Mouse (Mus musculus) megakaryocyte, adult 5-6 weeks (primary cell): ENCODE data around the gene Caap1. TPM values are rescaled to one million over a fixed set of nuclear protein-coding genes. Genes with fewer than 3 reads are reported as not detected.

Experiments used
- ATAC-seq: 2 replicates; pipeline ENCODE4 v1.8.0; 2016; ENCODE audit warnings: mild to moderate bottlenecking, inconsistent platforms; ENCODE audit not compliant: poor library complexity, severe bottlenecking
- total RNA-seq, 2 experiments: library from RNA; stranded (forward) in 1 of 2; stranded (reverse) in 1 of 2; fragments of 153-499, 151-499 nt in 1 of 2; fragments of 221-1000, 200-1000 nt in 1 of 2; gene quantifications; 2 replicates each; pipeline versions ENCODE4 v1.2.3 to v1.2.4; 2015 to 2017

The Caap1 gene
- 18.9 and 19.1 TPM in 2 replicates for total RNA-seq (2015)
- total RNA-seq (2017) = 19.2 and 19.6 TPM in 2 replicates

GRCm38 (mm10) chr4:94556265-94557054 lies at the start of gene Caap1, which contains the start of gene Gm10306:
Caap1 (minus strand) TSS chr4:94556796.
Gm10306 (plus strand) TSS chr4:94556546.
- peak; percentile 99 for ATAC-seq

DNA sequence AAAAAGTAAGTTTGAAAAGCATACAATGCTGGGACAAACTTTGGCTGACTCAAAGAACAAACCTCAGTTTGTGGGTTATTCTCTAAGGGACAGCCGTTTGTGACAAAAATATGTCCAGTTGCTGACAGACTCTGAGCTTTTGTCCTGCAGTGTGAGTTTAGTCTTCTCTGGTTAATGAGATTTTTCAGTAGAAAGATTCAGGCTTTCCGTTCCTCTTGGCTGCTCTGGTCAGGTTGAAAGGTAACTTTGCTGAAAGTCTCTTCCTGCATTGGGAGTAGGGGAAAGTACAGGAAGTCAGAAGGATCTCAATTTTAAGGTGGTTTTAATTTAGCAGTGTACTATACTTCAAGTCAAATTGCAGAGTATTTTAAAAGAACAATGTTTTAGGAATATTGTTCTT lies 49.0 kb upstream of the Caap1 start:
- no peak for ATAC-seq

DNA sequence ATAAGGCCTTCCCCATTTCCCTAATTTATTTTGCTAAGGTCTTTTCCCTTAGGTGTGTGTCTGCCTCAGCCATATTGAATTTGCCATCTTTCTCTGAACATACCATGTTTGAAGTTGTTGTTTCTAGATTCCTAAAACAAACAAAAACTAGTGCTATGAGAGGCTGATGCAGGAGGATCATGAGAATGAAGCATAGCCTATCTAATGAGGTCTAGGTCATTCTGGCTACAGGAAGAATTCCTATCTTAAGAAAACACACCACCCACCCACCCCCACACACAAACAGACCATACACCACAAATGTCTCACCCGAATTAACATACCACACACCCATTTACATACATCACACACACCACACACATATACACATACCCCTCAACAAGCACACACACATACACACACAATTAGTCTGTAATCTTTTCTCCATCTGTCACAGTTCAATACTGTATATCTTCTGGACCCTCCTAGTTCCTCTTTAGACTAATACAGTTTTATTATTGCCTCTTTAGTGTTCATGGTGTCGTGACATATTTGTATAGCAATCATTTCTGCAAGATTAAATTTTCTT lies 47.9 kb upstream of the Caap1 start:
- no peak for ATAC-seq

DNA sequence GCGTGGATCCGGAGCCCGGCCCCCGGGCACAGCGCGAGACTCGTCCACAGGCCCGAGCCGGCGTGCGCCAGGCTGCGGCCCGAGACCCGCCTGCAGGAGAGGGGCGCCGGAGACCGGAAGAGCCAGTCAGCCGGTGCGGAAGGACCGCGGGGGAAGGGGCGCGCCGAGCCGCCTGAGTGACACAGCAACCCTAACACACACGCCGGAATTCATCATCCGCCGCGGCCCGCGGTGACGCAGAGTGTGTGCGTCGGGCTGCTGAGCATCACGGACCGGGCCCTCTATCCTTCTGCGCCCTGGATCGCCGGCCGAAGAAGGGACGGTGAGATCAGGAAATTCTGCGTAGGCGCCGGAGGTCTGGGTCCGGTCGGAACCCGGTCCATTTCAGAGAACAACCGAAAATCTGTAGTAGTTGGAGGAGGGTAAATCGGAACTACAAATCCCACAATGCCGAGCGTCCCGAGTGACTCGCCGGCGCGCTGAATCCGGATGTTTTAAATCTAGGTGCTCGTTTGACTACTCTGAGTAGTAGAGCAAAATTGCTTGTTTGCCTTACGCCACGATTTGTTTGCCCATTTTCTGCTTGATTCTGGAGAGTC lies 46.5 kb upstream of the Caap1 start, which contains the start of gene Plaa:
Gene Plaa (minus strand): TSS at position 214 of the 599 bp plus-strand sequence.
- ATAC-seq = peak; percentile 97

DNA sequence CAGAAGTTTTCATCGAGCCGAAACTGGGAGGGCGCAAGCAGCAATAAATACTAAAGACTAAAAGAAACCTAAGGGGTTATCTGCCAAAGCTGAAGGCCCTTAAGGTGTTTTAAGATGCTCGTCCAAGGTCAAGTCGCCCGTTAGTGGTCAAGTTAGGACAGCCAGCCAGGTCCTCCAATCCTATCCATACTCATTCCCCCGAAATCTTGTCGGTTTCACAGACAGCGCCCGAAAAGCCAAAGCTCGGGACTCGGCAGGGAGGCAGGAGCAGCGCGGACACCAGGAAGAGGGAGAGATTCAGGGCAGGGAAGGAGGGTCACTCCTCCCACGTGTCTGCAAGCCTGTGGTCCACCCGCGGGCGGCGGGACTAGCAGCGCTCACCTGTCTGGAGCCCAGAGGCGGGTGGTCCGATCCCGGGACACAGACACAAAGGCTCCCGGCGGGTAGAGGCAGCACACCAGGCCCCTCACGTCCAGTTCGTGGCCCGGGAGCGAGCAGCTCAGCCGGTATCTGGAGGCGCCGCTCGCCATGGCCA lies 46.0 kb upstream of the Caap1 start:
- ATAC-seq = peak; percentile 49

DNA sequence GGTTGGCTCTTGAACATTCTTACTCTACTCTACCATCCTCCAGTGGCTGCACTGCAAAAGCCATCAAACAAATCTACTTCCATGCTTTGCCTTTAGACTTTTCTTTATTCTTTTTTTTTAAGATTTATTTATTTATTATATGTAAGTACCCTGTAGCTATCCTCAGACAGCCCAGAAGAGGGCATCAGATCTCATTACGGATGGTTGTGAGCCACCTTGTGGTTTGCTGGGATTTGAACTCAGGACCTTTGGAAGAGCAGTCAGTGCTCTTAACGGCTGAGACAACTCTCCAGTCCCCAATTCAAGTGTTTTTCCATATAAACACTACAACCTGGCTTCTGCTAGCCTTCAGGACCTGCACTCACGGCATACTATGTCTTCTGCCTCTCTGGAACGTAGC lies 44.8 kb upstream of the Caap1 start:
- no peak for ATAC-seq

DNA sequence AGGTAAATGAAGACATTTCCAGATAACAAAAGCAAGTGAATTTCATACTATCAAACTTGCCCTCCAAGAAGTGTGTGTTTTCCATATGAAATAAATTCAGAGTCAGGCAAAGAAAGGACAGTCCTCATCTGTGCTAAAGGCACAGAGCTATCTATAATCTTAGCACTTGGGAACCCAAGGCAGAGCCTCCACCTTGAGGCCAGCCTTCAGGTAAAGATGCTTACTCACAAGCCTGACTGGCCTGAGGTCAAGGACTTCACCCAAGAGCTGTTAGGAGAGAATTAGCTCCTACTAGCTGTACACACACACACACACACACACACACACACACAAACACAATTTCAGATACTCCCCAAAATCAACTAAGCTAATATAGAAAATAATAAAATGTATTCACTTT lies 36.1 kb upstream of the Caap1 start:
- ATAC-seq = no peak

DNA sequence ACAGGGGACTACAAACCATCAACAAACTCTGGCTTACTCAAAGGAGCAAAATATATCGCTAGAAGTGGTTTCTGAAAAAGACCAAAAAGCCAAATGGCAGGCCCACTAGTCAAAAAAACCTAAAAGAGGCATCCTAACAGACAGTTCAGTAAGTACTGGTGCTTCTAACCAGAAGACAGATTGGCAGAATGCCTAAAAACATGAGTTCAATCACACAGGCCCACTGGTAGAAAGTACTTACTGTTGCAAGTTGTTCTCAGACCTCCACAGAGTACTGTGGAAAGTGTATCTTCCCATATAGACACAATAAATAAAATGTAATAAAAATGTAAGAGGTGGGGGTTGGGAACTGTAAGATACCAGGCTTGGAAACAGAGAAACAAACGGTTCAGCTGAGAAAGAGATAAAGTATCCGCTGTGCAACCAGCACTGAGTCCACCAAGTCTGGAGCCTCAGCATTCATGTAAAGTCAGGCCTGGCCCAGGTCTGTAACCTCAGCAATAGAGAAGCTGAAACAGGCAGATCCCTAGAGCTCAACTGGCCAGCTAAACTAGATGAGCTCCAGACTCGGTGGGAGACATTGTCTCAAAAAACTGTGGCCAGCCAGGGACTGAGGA lies 35.3 kb upstream of the Caap1 start:
- ATAC-seq = 0 out of 2 replicates have a peak, but pooled peaks have one; percentile 10

DNA sequence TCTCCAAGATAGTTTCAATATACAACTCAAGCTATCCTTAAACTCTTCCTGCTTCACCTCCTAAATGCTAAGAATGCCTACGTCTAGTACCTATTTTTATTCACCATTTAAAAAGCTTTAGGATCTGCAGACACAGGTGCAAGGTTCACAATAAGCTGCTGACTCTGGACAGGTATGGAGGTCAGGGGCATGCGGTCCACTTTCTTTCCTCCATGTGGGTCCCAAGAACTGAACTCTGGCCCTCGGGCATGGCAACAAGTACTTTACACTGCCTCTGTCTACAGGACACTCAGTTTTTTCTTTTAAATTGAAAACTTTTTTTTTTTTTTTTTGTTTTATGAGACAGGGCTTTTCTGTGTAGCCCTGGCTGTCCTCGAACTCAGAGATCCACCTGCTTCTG lies 16.1 kb upstream of the Caap1 start:
- ATAC-seq = no peak

DNA sequence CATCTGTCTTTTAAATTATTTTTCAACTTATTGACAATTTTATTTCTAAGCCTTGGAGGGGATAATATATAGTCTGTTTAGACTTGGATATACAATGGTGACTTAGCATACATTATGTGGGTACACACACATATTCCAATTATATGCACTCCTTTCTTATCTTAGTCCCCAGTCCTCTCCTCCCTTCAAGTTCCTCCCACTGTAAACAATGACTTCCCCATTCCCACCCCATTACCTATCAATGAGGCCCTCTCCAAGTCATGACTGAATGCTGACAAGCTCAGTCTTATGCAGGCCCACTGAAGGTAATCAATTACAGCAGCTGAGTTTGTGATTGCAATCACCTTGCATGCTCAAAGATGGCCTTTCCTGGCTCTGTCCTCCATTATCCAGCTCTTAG lies 7.7 kb upstream of the Caap1 start:
- no peak for ATAC-seq

DNA sequence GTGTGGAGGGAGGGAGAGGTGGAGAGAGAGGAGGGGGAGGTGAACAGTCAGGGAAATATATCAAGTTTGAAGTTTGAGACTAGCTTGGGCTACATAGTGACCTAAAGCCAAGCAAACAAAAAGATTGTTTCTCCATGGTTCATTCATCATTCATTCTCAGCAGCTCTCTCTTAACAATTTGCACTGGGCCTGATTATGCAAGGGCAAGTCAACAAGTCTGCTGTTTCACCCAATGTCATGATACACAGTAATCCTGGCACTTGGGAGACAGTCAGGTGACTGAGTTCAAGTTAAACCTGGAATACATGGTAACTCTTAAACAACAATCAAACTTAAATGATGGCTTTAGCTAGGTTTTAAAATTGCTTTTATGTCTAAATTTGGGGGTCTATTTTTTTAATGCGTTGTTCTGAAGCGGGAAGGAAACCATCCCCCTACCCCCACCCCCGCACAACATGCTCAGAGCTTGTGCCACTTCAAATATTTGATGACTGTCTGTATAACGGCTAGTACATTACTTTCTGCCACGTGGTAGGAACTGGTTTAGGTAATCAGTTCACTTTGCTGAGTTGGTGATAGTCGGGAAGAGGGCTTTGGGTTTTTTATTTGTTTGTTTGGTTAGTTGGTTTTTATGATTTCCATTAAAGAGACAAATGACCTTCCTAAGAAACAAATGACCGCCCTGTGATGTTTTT lies 5.5 kb upstream of the Caap1 start:
- ATAC-seq = no peak

DNA sequence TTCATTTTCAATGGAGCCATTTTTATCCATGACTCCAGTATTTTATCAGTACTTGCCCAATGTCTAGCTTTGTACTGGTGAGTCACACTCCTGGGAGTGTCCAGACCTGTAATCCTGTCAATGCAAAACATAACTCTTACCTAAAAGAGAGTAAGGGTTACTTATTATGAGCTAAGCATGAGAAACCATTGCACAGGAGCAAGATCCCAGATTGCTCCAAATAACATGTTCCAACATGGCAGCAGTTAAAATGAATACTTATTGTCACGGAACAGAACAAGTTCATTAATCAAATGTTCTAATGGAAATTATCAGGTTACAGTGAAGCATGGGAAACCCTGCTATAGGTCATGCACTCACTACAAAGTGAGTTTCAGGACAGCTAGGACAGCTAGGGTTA lies 3.7 kb upstream of the Caap1 start:
- no peak for ATAC-seq

DNA sequence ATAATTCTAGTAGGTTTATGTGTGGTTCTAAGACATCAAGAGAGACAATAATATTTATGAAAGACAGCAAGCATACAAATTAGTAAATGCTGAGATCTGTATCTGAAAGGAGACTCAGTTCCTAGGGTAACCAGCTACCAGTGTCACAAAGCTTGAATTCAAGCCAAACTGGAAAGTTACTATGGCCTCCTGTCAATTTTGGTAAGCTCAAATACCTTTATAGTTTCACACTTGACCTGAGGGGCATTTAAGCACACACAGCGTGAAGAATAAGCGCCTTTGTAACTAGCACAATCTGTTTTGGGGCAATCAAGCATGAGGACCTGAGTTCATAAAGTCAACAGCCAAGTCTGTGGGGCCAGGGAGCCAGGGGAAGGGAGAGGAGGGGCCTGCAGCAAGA lies 2.7 kb upstream of the Caap1 start:
- ATAC-seq = no peak

GRCm38 (mm10) chr4:94557145-94557544 lies 549 bp upstream of the Caap1 start:
- ATAC-seq = no peak

- no peak for ATAC-seq
These were observed 1.6 kb downstream of the Caap1 start for GRCm38 (mm10) chr4:94554955-94555494.

DNA sequence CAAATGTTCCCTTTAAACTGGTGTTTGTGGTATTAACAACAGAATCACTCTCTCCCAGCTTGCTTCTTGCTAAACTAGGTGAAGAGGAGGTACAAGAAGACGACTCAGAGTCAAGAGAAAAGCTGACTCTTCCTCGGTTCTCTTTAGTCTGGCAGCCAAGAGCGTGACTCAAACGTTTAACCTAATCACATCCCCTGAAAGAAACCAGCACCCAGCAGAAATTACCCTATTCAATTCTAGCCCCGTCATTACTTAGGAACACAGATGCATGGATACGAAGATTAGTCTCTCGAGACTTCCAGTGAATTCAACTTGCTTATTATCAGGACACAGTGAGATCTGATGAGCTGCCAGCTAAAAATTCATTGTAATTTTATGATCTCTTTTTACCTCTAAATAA lies 12.3 kb downstream of the Caap1 start:
- no peak for ATAC-seq

DNA sequence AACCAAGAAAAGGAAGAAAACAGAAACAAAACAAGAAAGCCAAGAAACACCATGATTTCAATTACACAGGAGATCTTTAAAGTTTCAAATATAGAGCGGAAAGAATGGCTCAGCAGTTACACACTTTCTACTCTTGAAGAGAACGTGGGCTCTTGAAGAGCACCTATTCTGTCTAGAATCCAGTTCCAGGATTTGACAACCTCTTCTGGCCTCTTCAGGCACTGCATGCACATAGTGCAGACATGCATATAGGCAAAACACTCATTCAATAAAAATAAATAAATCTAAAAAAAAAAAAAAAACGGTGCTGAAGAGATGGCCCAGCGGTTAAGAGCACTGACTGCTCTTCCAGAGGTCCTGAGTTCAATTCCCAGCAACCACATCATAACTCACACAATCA lies 13.6 kb downstream of the Caap1 start:
- ATAC-seq = no peak

- no peak for ATAC-seq
These were observed 23.4 kb downstream of the Caap1 start for GRCm38 (mm10) chr4:94533205-94533604.

DNA sequence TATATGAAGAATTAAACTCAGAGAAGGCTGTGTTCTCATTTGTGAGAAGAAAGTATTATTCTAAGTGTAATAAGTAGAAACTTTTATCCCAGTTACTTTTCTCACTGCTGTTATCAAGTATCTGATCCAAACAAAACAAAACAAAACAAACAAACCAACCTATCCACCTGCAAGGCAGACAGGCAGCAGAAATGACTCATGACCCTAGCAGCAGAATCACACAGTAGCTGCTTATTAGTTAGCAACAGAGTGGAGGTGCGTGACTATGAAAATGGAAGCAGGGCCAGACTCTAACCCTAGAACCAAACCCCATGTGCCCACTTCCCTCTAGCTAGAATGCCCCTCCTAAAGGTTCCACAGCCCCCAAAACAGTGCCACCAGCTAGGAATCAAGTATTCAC lies 27.1 kb downstream of the Caap1 start:
- no peak for ATAC-seq

DNA sequence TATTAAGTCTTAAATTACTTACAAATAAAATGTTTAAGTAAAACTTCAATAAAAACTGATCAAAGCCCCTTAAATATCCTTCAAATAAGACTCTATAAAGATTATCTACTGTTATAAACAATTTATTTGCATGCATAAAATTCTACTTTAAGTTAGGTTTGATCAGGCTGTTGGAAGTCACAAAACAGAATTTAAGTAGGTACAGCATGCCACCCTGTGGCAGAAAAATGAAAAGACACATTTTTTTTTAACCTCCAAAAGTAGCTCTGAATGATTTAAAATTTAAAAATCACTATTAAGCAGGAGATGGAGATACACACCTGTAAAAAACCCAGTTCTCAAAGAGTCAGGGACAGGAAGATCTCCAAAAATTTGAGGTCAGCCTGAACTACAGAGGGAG lies 33.3 kb downstream of the Caap1 start:
- ATAC-seq = no peak
